Mouse (Mus musculus) hindbrain, embryonic 14.5 days (tissue): ENCODE measurements around the gene Tmem145. TPM values are rescaled to one million over a fixed set of nuclear protein-coding genes. Genes with fewer than 3 reads are reported as not detected.
"Not testable (repeated sequence)": the region's sequence is repeated elsewhere in the genome, so short reads cannot be mapped to it uniquely, and the experiment has no call there.

Experiments used
- ATAC-seq: fragments of 200-750 bp; cut with Nextera tagmentation; 2 replicates; pipeline ENCODE4 v1.8.0; 2017; ENCODE audit warnings: moderate number of reproducible peaks, mild to moderate bottlenecking, moderate TSS enrichment, moderate library complexity; ENCODE audit not compliant: low FRiP score
- DNase-seq: peaks from one replicate; pipeline ENCODE4 v3.0.0-alpha.2; 2015; ENCODE audit warnings: low spot score
- H3K27ac ChIP-seq: fragments of 300-500 bp; sonication (generic); 2 replicates; pipeline ENCODE4 v1.5.1; 2014; ENCODE audit warnings: mild to moderate bottlenecking, moderate library complexity
- H3K27me3 ChIP-seq: fragments of 300-500 bp; sonication (generic); 2 replicates; pipeline ENCODE4 v1.6.1; 2014; ENCODE audit warnings: mild to moderate bottlenecking, low read length, mixed read lengths; ENCODE audit not compliant: control insufficient read depth, insufficient read depth
- H3K36me3 ChIP-seq: fragments of 300-500 bp; sonication (generic); replicated peaks from 2 replicates; pipeline ENCODE4 v1.6.1; 2014; ENCODE audit not compliant: control insufficient read depth, insufficient read depth
- H3K4me1 ChIP-seq: fragments of 300-500 bp; sonication (generic); replicated peaks from 2 replicates; pipeline ENCODE4 v1.6.1; 2014; ENCODE audit warnings: antibody characterized with exemption, low read length, mixed read lengths; ENCODE audit not compliant: control insufficient read depth, insufficient read depth
- H3K4me2 ChIP-seq: fragments of 300-500 bp; sonication (generic); replicated peaks from 2 replicates; pipeline ENCODE4 v1.6.1; 2014; ENCODE audit warnings: mild to moderate bottlenecking, moderate library complexity
- H3K4me3 ChIP-seq: fragments of 300-500 bp; sonication (generic); replicated peaks from 2 replicates; pipeline ENCODE4 v1.5.1; 2014; ENCODE audit warnings: mild to moderate bottlenecking, low read length
- H3K9ac ChIP-seq: fragments of 300-500 bp; sonication (generic); 2 replicates; pipeline ENCODE4 v1.6.1; 2014
- H3K9me3 ChIP-seq: fragments of 300-500 bp; sonication (generic); 2 replicates; pipeline ENCODE4 v1.6.1; 2016; ENCODE audit warnings: low read length; ENCODE audit not compliant: control insufficient read depth
- WGBS: fragments of 180-500 bp; shearing (Covaris S2); extraction: QIAGEN DNeasy Blood & Tissue Kit; methylation state at CpG from one replicate; pipeline ENCODE4 v1.1.7; 2014; 5-methylcytosine and 5-hydroxymethylcytosine counted together
- polyA plus RNA-seq: library from polyadenylated mRNA; unstranded; fragments of >200 nt; fragmentation: Nextera tagmentation; extraction: Ambion mirVana; gene quantifications from 2 replicates; pipeline ENCODE4 v1.2.1, GENCODE M21; 2014

Tmem145 gene
- polyA plus RNA-seq, result 74.9 and 81.2 TPM in 2 replicates

GRCm38 (mm10) chr7:25305956-25306613 lies at the start of gene Tmem145:
Tmem145 (plus strand) TSS chr7:25306106.
- Histone ChIP-seq H3K4me1 (peaks cover 15% of the 10 kb centered on the region), H3K9me3 (no peaks in the 10 kb centered on the region), H3K27ac (peak within 1 kb of the TSS; percentile 86), H3K27me3 (0 out of 2 replicates have a peak, but pooled peaks cover under 1% of the 10 kb centered on the region), H3K9ac (peak within 1 kb of the TSS; percentile 81), H3K4me3 (peak within 1 kb of the TSS; percentile 60), H3K4me2 (peak within 1 kb of the TSS; percentile 78), H3K36me3 (no peaks in the 10 kb centered on the region; the same call in none of the 2 replicates)
- under 1% methylated on average over 47 of the region's 47 CpGs for WGBS
- ATAC-seq, result peak; percentile 65
- peak; percentile 75 for DNase-seq

- Histone ChIP-seq H3K27me3 (no peaks in the 10 kb centered on the region), H3K9ac (no peak overlapping the region), H3K27ac (no peak overlapping the region), H3K36me3 (no peaks in the 10 kb centered on the region), H3K4me2 (no peak overlapping the region), H3K9me3 (no peaks in the 10 kb centered on the region), H3K4me1 (no peaks in the 10 kb centered on the region), H3K4me3 (no peak overlapping the region)
- DNase-seq (no peak), ATAC-seq (no peak)
- 54% methylated on average over 1 of the region's 1 CpGs for WGBS
Measured at GRCm38 (mm10) chr7:25261896-25262295, 44.0 kb upstream of the Tmem145 start.

- Histone ChIP-seq H3K27ac (no peak overlapping the region), H3K9me3 (no peaks in the 10 kb centered on the region), H3K27me3 (no peaks in the 10 kb centered on the region), H3K9ac (no peak overlapping the region; the same call in 1 of the 2 replicates), H3K36me3 (no peaks in the 10 kb centered on the region), H3K4me3 (no peak overlapping the region), H3K4me1 (peaks cover 5% of the 10 kb centered on the region), H3K4me2 (no peak overlapping the region)
- WGBS, result 23% methylated on average over 17 of the region's 17 CpGs
- ATAC-seq (no peak), DNase-seq (no peak)
Measured at GRCm38 (mm10) chr7:25263968-25264870, 41.7 kb upstream of the Tmem145 start.

DNA sequence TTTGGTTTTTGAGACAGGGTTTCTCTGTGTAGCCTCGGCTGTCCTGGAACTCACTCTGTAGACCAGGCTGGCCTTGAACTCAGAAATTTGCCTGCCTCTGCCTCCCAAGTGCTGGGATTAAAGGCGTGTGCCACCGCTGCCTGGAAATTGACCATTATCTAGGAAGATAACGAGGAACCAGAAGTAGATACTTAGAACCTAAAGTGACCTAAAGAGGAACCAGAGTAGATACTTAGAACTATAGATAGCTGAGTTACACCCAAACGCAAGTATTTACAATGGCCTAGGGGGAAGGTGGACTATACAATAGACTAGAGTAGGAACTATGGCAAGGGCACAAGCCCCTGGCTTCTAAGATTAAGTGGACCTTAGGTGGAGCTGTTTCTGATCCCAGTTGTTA lies 40.2 kb upstream of the Tmem145 start:
- H3K27me3 ChIP-seq, result not testable (repeated sequence)
- peaks cover 15% of the 10 kb centered on the region for H3K4me1 ChIP-seq
- WGBS, result 94% methylated on average over 5 of the region's 5 CpGs

GRCm38 (mm10) chr7:25266180-25266962 lies 39.5 kb upstream of the Tmem145 start:
- Histone ChIP-seq H3K4me2 (peak overlapping the region; percentile 54; the same call in 1 of the 2 replicates), H3K9ac (0 out of 2 replicates have a peak overlapping the region, but pooled peaks have one; percentile 58), H3K9me3 (no peaks in the 10 kb centered on the region), H3K36me3 (peaks cover 2% of the 10 kb centered on the region), H3K4me1 (peaks cover 15% of the 10 kb centered on the region), H3K4me3 (no peak overlapping the region), H3K27me3 (no peaks in the 10 kb centered on the region), H3K27ac (no peak overlapping the region)
- ATAC-seq, result no peak
- DNase-seq, result no peak
- WGBS, result 89% methylated on average over 8 of the region's 8 CpGs

More for the DNA sequence above, 40.2 kb upstream of the Tmem145 start:
- not testable (repeated sequence) for H3K36me3 ChIP-seq, H3K4me2 ChIP-seq, H3K9ac ChIP-seq, ATAC-seq, H3K9me3 ChIP-seq, DNase-seq, H3K27ac ChIP-seq, H3K4me3 ChIP-seq

DNA sequence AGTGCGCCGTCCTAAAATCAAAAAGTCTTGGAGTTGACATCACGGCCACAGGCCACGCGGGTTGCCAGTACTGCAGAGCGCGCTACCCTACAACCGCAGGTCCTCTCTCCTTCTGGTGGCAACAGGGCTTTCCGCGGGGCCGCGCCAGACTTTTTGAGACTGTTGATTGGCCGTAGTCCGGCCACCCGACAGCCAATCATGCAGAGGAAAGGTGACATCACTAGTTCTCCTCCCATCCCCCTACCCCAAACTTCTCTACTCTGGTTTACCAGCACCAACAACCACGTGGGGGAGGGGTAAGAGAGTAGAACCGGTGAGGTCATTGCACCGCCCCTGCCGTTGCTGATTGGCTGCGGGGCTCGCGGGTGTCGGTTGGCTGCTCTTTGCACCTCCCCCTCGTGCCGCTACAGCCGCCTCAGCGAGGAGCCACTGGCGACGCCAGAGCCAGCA lies 38.6 kb upstream of the Tmem145 start, which contains the start of gene Cic:
Gene Cic (plus strand): TSS at position 404 of the 450 bp plus-strand sequence.
- under 1% methylated on average over 29 of the region's 29 CpGs for WGBS
- Histone ChIP-seq H3K9me3 (no peaks in the 10 kb centered on the region), H3K4me2 (peak within 1 kb of the TSS; percentile 89), H3K27ac (peak within 1 kb of the TSS; percentile 92), H3K9ac (peak within 1 kb of the TSS; percentile 70), H3K4me1 (peaks cover 15% of the 10 kb centered on the region), H3K4me3 (peak within 1 kb of the TSS; percentile 52), H3K27me3 (no peaks in the 10 kb centered on the region), H3K36me3 (peaks cover 12% of the 10 kb centered on the region)
- DNase-seq (peak; percentile 99), ATAC-seq (peak; percentile 89)

DNA sequence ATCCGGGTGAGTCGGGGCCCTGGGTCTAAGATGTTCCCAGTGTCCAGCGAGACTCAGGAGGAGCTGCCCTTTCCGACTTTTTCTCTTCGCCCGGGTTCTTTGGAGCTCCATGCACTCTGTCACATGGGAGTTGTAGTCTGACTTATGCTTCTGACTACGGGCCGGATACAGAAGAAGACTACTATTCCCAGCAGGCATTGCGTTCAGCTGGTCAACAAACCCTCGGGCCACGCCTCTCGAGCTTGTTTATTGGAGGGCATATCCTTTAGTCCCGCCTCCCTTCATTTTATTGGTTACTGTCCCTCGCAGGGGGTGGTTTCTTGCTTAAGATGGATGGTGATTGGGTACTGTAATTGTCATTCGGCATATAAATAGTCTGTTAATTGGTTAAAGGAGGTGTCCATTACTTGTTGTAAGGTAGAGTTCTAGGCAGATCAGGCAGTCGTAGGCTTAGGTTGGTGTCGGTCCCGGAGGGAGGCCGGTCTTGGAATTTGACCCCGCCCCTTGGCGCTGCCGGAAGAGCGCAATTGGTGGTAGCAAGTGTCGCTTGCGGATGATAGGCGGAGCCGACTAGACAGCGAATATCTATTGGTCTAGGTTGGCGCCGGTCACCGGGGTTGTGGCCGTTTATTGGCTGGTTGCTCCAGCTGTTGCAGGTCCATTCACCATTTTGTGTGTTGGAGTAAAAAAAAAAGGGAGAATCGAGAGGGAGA lies 38.0 kb upstream of the Tmem145 start:
- Histone ChIP-seq H3K4me1 (peaks cover 15% of the 10 kb centered on the region), H3K4me2 (peak overlapping the region; percentile 89), H3K27ac (peak overlapping the region; percentile 92), H3K36me3 (peaks cover 18% of the 10 kb centered on the region), H3K9me3 (no peaks in the 10 kb centered on the region), H3K9ac (peak overlapping the region; percentile 70), H3K27me3 (no peaks in the 10 kb centered on the region), H3K4me3 (peak overlapping the region; percentile 52)
- DNase-seq, result peak; percentile 99
- ATAC-seq, result peak; percentile 95
- WGBS, result under 1% methylated on average over 33 of the region's 33 CpGs

- Histone ChIP-seq H3K9me3 (no peaks in the 10 kb centered on the region), H3K4me3 (peak overlapping the region; percentile 52), H3K4me1 (peaks cover 15% of the 10 kb centered on the region), H3K27me3 (no peaks in the 10 kb centered on the region), H3K4me2 (peak overlapping the region; percentile 89), H3K9ac (peak overlapping the region; percentile 70), H3K36me3 (peaks cover 24% of the 10 kb centered on the region), H3K27ac (peak overlapping the region; percentile 71)
- 6% methylated on average over 7 of the region's 7 CpGs for WGBS
- ATAC-seq (no peak), DNase-seq (no peak)
Measured at GRCm38 (mm10) chr7:25268588-25268987, 37.3 kb upstream of the Tmem145 start.
